Mouse (Mus musculus) intestine, embryonic 14.5 days (tissue): ENCODE measurements around the gene Mrpl53. TPM values are rescaled to one million over a fixed set of nuclear protein-coding genes. Genes with fewer than 3 reads are reported as not detected.

ENCODE experiments used
- ATAC-seq: fragments of 200-750 bp; cut with Nextera tagmentation; replicated peaks from 2 replicates; pipeline ENCODE4 v1.8.0; 2017; ENCODE audit warnings: low read depth, moderate number of reproducible peaks, moderate TSS enrichment, moderate library complexity; ENCODE audit not compliant: low FRiP score, low TSS enrichment
- DNase-seq: peaks from one replicate; pipeline ENCODE4 v3.0.0-alpha.2; 2018; ENCODE audit warnings: low spot score
- H3K27ac ChIP-seq: fragments of 300-500 bp; sonication (generic); 2 replicates; pipeline ENCODE4 v1.5.1; 2014; ENCODE audit warnings: low read depth, mild to moderate bottlenecking, control low read depth
- H3K27me3 ChIP-seq: fragments of 300-500 bp; sonication (generic); replicated peaks from 2 replicates; pipeline ENCODE4 v1.6.1; 2014; ENCODE audit warnings: low read length, control low read depth; ENCODE audit not compliant: control insufficient read depth, insufficient read depth
- H3K36me3 ChIP-seq: fragments of 300-500 bp; sonication (generic); 2 replicates; pipeline ENCODE4 v1.6.1; 2014; ENCODE audit warnings: low read length, control low read depth; ENCODE audit not compliant: control insufficient read depth, insufficient read depth
- H3K4me1 ChIP-seq: fragments of 300-500 bp; sonication (generic); replicated peaks from 2 replicates; pipeline ENCODE4 v1.6.1; 2014; ENCODE audit warnings: low read length, control low read depth, mixed read lengths; ENCODE audit not compliant: control insufficient read depth, insufficient read depth
- H3K4me2 ChIP-seq: fragments of 300-500 bp; sonication (generic); 2 replicates; pipeline ENCODE4 v1.6.1; 2014; ENCODE audit warnings: low read length
- H3K4me3 ChIP-seq: fragments of 300-500 bp; sonication (generic); 2 replicates; pipeline ENCODE4 v1.5.1; 2014; ENCODE audit warnings: low read depth, low read length, control low read depth, mixed read lengths
- H3K9ac ChIP-seq: fragments of 300-500 bp; sonication (generic); 2 replicates; pipeline ENCODE4 v1.6.1; 2014; ENCODE audit warnings: mild to moderate bottlenecking, low read length
- H3K9me3 ChIP-seq: fragments of 300-500 bp; sonication (generic); 2 replicates; pipeline ENCODE4 v1.6.1; 2016; ENCODE audit warnings: low read length, control low read depth; ENCODE audit not compliant: control insufficient read depth
- WGBS: fragments of 180-500 bp; shearing (Covaris S2); extraction: QIAGEN DNeasy Blood & Tissue Kit; methylation state at CpG from one replicate; pipeline ENCODE4 v1.1.7; 2014; 5-methylcytosine and 5-hydroxymethylcytosine counted together
- polyA plus RNA-seq: library from polyadenylated mRNA; unstranded; fragments of >200 nt; fragmentation: Nextera tagmentation; extraction: Ambion mirVana; gene quantifications from 2 replicates; pipeline ENCODE4 v1.2.1, GENCODE M21; 2014

Gene Mrpl53
- polyA plus RNA-seq, 1 experiment from 2014 or later = 136 TPM

DNA sequence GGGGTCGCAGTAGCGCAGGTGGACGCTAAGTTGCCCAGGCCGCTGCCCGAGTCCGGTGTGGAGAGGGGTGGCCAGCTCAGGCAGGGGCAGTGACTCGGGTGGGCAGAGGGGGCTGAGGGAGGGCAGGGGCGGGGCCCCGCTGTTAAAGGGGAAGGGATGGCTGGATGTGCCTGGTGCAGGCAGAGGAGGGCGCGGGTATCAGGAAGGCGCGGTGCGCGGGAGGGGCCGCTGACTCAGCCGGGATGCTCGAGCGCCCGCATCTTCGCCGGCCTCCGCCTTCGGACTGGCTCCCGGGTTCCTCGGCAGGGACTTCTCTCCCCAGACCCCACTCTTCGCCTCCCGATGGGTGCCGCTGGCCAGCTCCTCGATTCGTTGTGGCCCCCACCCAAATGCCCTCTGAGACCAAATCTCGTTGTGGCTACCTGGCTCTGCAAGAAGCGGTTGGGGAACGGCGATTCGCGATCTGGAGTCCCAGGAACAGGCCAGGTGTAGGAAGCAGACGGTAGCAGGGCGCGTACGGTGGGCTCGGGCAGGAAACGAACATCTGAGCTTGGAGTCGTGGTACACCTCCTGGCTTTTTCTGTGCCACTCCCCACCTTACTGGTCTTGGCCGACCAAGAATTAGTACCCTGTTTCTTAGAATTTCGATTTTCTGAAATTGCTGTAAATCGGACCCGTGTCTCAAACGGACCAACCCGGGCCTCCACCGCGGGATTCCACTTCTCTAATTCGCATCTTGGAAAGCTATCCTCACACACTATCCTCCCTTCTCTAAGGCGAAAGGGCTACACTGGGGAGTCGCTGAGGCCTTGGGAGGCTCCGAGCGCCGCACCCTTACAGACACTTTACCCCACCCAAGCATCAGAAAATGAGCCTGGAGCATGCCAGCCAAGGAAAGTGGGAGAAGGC is 38.3 kb upstream of the Mrpl53 start:
- Histone ChIP-seq H3K27me3 (peaks cover 98% of the 10 kb centered on the region), H3K4me3 (peak overlapping the region; percentile 24), H3K27ac (peak overlapping the region; percentile 34; the same call in 1 of the 2 replicates), H3K4me2 (no peak overlapping the region), H3K9me3 (no peaks in the 10 kb centered on the region), H3K9ac (no peak overlapping the region), H3K36me3 (no peaks in the 10 kb centered on the region), H3K4me1 (no peaks in the 10 kb centered on the region; the same call in none of the 2 replicates)
- peak; percentile 53 for ATAC-seq
- DNase-seq = peak; percentile 90
- WGBS = under 1% methylated on average over 53 of the region's 58 CpGs

- H3K9ac ChIP-seq = no peak overlapping the region
- no peak overlapping the region for H3K27ac ChIP-seq
- H3K27me3 ChIP-seq = peaks cover 98% of the 10 kb centered on the region
- peak overlapping the region; percentile 24; the same call in 1 of the 2 replicates for H3K4me3 ChIP-seq
- ATAC-seq (peak; percentile 72), DNase-seq (peak; percentile 71)
- no peak overlapping the region; the same call in 1 of the 2 replicates for H3K4me2 ChIP-seq
- H3K4me1 ChIP-seq = no peaks in the 10 kb centered on the region; the same call in none of the 2 replicates
- H3K36me3 ChIP-seq = no peaks in the 10 kb centered on the region
- WGBS = under 1% methylated on average over 22 of the region's 24 CpGs
- no peaks in the 10 kb centered on the region for H3K9me3 ChIP-seq
Measured at GRCm38 (mm10) chr6:83071220-83071619, 37.6 kb upstream of the Mrpl53 start.

GRCm38 (mm10) chr6:83074979-83075378 is 33.9 kb upstream of the Mrpl53 start:
- no peaks in the 10 kb centered on the region for H3K9me3 ChIP-seq
- H3K27ac ChIP-seq = no peak overlapping the region
- H3K36me3 ChIP-seq = peaks cover 2% of the 10 kb centered on the region; the same call in 1 of the 2 replicates
- DNase-seq (no peak), ATAC-seq (no peak)
- peaks cover 12% of the 10 kb centered on the region for H3K4me1 ChIP-seq
- H3K9ac ChIP-seq = no peak overlapping the region
- H3K4me3 ChIP-seq = no peak overlapping the region
- no peak overlapping the region for H3K4me2 ChIP-seq
- WGBS = 16% methylated on average over 2 of the region's 2 CpGs
- H3K27me3 ChIP-seq = peaks cover 71% of the 10 kb centered on the region

GRCm38 (mm10) chr6:83077630-83078323 is 31.1 kb upstream of the Mrpl53 start, which contains the start of gene Pcgf1:
Gene Pcgf1 (plus strand): TSS chr6:83077869.
- Histone ChIP-seq H3K4me1 (peaks cover 12% of the 10 kb centered on the region), H3K4me2 (peak within 1 kb of the TSS; percentile 96), H3K27ac (peak within 1 kb of the TSS; percentile 77), H3K4me3 (peak within 1 kb of the TSS; percentile 73), H3K27me3 (peaks cover 47% of the 10 kb centered on the region), H3K36me3 (peaks cover 17% of the 10 kb centered on the region), H3K9me3 (no peaks in the 10 kb centered on the region), H3K9ac (peak within 1 kb of the TSS; percentile 68)
- ATAC-seq (peak; percentile 70), DNase-seq (no peak)
- under 1% methylated on average over 52 of the region's 54 CpGs for WGBS

GRCm38 (mm10) chr6:83078324-83078858 is 30.4 kb upstream of the Mrpl53 start:
- Histone ChIP-seq H3K36me3 (peaks cover 17% of the 10 kb centered on the region), H3K4me3 (peak overlapping the region; percentile 73), H3K9me3 (no peaks in the 10 kb centered on the region), H3K4me1 (peaks cover 12% of the 10 kb centered on the region), H3K4me2 (peak overlapping the region; percentile 96), H3K27ac (peak overlapping the region; percentile 77), H3K27me3 (peaks cover 48% of the 10 kb centered on the region), H3K9ac (peak overlapping the region; percentile 68)
- ATAC-seq (peak; percentile 90), DNase-seq (peak; percentile 100)
- WGBS = under 1% methylated on average over 46 of the region's 46 CpGs

DNA sequence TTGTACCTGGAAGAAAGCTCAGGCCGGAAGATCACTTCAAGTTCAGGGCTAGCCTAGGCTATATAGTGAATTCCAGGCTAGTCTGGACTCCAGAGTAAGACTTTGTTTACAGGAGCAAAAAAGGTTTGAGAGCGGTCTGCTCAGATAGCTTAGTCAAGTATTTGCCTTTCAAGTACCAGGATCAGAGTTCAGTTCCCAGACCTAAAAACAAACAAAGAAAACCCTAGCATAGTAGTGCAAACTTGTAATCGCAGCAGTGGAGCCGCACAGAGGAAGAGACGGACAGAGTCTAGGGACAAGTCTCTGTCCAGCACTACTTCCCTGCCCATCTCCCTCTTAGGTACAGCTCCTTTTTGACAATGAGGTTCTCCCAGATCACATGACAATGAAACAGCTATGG is 28.6 kb upstream of the Mrpl53 start:
- Histone ChIP-seq H3K9ac (no peak overlapping the region), H3K27ac (no peak overlapping the region), H3K36me3 (peaks cover 17% of the 10 kb centered on the region), H3K9me3 (no peaks in the 10 kb centered on the region), H3K4me1 (peaks cover 12% of the 10 kb centered on the region), H3K27me3 (peaks cover 48% of the 10 kb centered on the region), H3K4me2 (no peak overlapping the region), H3K4me3 (no peak overlapping the region)
- DNase-seq (no peak), ATAC-seq (no peak)
- WGBS = 93% methylated on average over 5 of the region's 5 CpGs

- Histone ChIP-seq H3K27me3 (peaks cover 59% of the 10 kb centered on the region), H3K4me1 (peaks cover 19% of the 10 kb centered on the region), H3K4me2 (no peak overlapping the region), H3K9me3 (no peaks in the 10 kb centered on the region), H3K27ac (no peak overlapping the region), H3K4me3 (no peak overlapping the region), H3K36me3 (peaks cover 17% of the 10 kb centered on the region), H3K9ac (no peak overlapping the region)
- 21% methylated on average over 5 of the region's 5 CpGs for WGBS
- ATAC-seq (no peak), DNase-seq (no peak)
Measured at GRCm38 (mm10) chr6:83083497-83083896, 25.3 kb upstream of the Mrpl53 start.

GRCm38 (mm10) chr6:83084477-83084876 is 24.4 kb upstream of the Mrpl53 start:
- Histone ChIP-seq H3K27me3 (peaks cover 67% of the 10 kb centered on the region), H3K4me3 (no peak overlapping the region), H3K4me2 (no peak overlapping the region), H3K9ac (no peak overlapping the region), H3K9me3 (no peaks in the 10 kb centered on the region), H3K36me3 (peaks cover 17% of the 10 kb centered on the region), H3K4me1 (peaks cover 14% of the 10 kb centered on the region), H3K27ac (no peak overlapping the region)
- DNase-seq = no peak
- ATAC-seq = no peak
- 10% methylated on average over 6 of the region's 6 CpGs for WGBS
